Mouse (Mus musculus): ENCODE measurements around the gene Spaca7. TPM values are rescaled to one million over a fixed set of nuclear protein-coding genes. Genes with fewer than 3 reads are reported as not detected.
"Not testable (repeated sequence)": the region's sequence is repeated elsewhere in the genome, so short reads cannot be mapped to it uniquely, and the experiment has no call there.

Spaca7 gene
- total RNA-seq, 2 experiments from 2014 or later = not detected

- ATAC-seq (replicated peaks; ENCODE audit: poor library complexity, severe bottlenecking) = peak; percentile 86
Observed at GRCm38 (mm10) chr8:12607223-12607622, 34.4 kb downstream of the Spaca7 start.

DNA sequence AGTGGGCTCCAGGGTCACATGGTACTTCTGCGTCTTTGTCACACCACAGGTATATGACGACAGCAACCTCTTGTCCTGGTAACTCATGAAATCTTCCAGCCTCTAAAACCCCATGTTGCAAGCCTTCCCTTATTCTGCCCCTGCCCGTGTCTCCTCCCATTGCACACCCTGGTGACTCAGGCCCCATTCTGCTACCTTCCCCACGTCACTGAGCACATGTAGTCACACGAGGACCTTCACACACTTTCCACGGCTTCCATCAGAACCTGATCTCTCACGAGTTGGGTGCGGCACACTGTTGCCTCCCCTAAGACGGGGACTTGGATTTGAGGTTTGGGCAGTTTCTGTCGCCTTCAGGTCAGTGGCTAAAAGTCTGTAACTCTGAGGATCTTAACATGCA is 36.0 kb downstream of the Spaca7 start:
- no peak for ATAC-seq (replicated peaks; ENCODE audit: poor library complexity, severe bottlenecking)

- ATAC-seq (replicated peaks; ENCODE audit: poor library complexity, severe bottlenecking) = no peak
Observed at GRCm38 (mm10) chr8:12609752-12610449, 37.1 kb downstream of the Spaca7 start.

GRCm38 (mm10) chr8:12613201-12613600 is 40.4 kb downstream of the Spaca7 start:
- no peak for ATAC-seq (replicated peaks; ENCODE audit: poor library complexity, severe bottlenecking)

DNA sequence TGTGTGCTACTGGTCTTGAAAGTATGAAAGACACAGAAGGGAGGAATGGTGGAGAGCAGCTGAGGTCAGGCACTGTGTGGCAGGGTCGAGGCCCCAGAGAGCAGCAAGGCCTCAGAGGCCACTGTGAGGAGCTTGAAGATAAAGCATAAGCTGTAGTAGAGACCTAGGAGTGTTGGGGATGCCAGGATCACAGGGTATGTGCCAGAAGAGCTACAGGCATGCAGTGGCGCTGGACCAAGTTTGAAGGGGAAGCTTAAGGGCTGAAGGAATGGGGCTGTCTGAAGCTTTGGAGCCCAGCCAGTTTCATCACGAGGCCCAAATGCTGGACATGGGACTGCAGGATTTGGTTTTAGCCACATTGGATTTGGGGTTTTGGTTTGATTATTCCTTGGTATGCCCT is 44.5 kb downstream of the Spaca7 start:
- not testable (repeated sequence) for ATAC-seq (replicated peaks; ENCODE audit: poor library complexity, severe bottlenecking)

DNA sequence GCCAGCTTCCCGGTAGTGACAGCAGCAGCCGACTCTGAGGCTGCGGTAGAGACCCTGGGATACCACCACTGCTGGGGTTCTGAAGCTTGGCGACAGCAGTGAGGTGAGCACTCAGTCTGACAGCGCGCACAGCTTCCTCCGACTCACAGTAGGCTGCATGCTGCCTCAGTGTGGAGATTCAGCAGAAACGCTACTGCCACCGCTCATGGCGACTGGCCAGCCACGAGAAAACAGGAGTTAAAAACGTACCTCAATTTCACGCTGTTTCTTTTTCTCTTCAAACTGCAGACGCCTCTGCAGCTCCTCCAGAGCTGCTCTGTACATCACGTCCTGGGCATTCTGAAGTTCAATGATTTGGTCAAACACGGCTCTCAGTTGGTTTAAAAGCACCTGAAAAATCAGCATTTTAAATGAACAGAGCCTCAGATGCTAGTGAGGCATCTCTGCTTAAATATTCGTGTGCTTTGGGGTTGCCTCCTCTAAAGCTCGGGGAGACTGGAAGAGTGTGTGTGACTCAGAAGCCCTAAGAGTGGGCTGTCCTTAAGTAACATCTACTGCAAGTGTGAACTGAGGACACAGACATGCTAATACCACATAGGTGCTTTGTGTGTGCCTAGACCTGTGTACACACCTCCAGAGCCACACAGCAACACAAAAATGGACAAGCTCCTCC is 48.9 kb downstream of the Spaca7 start:
- no peak for ATAC-seq (replicated peaks; ENCODE audit: poor library complexity, severe bottlenecking)

DNA sequence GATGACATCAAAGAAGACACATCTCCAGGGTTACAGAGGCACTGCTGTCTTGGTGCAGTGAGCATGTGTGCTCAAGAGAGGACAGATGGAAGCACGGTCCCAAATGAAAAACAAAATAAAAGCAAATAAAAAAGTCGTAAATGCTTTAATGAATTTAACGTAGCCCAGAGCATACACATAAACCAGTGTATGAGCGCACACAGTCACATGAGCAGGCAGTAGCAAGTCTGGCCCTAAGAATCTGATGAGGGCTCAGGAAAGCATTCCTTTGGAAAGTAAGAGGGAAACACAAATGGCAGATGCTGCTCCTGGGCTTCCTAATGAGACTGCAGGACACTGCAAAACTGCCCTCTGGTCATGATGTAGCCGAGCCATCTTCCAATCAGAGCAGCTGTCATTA is 53.1 kb downstream of the Spaca7 start:
- no peak for ATAC-seq (replicated peaks; ENCODE audit: poor library complexity, severe bottlenecking)

DNA sequence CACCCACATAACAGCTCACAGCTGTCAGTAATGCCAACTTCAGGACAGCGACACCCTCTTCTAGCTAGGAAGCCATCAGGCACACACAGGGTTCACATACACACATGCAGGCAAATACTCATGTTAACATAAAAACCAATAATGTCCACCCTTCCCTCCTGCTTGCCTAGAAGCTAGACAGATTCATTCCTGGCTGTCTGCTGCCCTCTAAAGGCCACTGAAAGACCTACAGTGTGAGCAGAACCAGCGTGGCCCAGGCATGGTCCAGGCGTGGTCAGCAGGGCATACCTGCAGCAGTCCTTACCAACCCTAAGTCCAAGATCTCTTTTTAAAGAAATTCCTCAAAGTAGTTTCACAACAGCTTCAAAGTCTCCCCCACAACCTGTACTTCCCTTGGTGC is 56.2 kb downstream of the Spaca7 start:
- ATAC-seq (replicated peaks; ENCODE audit: poor library complexity, severe bottlenecking) = peak; percentile 58

- ATAC-seq (replicated peaks; ENCODE audit: poor library complexity, severe bottlenecking) = no peak
Observed at GRCm38 (mm10) chr8:12635366-12635765, 62.5 kb downstream of the Spaca7 start.

DNA sequence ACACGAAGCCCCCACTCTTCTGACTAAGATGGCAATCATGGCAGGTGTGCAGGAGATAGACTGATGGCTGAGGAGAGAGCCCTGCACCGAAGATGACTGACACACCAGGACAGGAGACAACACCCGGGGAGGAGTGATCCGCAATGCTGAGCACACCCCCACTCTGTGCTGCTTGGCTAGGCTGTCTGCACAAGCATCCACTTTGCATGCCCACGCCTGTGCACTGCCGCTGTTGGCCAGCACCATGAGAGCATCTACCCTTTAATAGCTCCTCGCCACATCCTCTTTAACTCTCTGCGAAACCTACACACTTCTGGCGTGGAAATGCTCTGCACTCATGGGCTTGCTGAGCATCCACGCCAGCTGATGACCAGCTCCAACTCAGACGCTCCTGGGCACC is 65.6 kb downstream of the Spaca7 start:
- ATAC-seq (replicated peaks; ENCODE audit: poor library complexity, severe bottlenecking) = no peak

GRCm38 (mm10) chr8:12641527-12641926 is 68.7 kb downstream of the Spaca7 start:
- ATAC-seq (replicated peaks; ENCODE audit: poor library complexity, severe bottlenecking) = no peak

DNA sequence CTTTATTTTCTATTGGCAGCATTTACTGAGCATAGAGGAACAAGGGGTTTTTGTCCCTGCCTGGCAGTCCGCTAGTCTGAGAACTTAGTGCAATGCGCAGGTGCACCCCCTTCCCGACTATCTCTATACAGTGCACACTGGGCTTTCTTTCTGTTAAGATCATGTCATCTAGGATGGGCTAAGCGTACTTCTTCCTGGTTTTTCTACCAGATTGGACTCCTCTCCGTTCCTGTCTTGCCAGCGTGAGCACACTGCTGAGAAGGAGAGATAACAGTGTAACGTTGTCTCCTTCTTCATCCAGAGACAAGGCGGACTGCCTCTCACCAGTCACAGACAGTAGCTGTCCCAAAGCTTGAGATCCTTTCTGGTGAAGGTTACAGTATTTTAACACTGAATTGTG is 71.5 kb downstream of the Spaca7 start:
- no peak for ATAC-seq (replicated peaks; ENCODE audit: poor library complexity, severe bottlenecking)

- ATAC-seq (replicated peaks; ENCODE audit: poor library complexity, severe bottlenecking) = no peak
Observed at GRCm38 (mm10) chr8:12644894-12645293, 72.1 kb downstream of the Spaca7 start.

- ATAC-seq (replicated peaks; ENCODE audit: poor library complexity, severe bottlenecking) = no peak
Observed at GRCm38 (mm10) chr8:12646536-12646935, 73.7 kb downstream of the Spaca7 start.

GRCm38 (mm10) chr8:12648951-12649350 is 76.1 kb downstream of the Spaca7 start:
- ATAC-seq (replicated peaks; ENCODE audit: poor library complexity, severe bottlenecking) = no peak

Other genes starting within 250 kb of the Spaca7 start
- gene Sox1, start 177.7 kb upstream of the Spaca7 start, total RNA-seq (2014; fragmentation: Nextera tagmentation) = not detected in 2 replicates
- gene Sox1, start 177.7 kb upstream of the Spaca7 start, total RNA-seq (2017) = not detected in 2 replicates
- 45.7 and 62.5 TPM in 2 replicates for gene Tubgcp3, start 99.2 kb downstream of the Spaca7 start, total RNA-seq (2014; fragmentation: Nextera tagmentation)
- gene Tubgcp3, start 99.2 kb downstream of the Spaca7 start, total RNA-seq (2017) = 51.3 and 53.6 TPM in 2 replicates
- 19.8 and 22.8 TPM in 2 replicates for gene Atp11a, start 184.0 kb downstream of the Spaca7 start, total RNA-seq (2014; fragmentation: Nextera tagmentation)
- gene Atp11a, start 184.0 kb downstream of the Spaca7 start, total RNA-seq (2017) = 14.3 and 18.7 TPM in 2 replicates

All from granulocyte monocyte progenitor cell, adult 5-6 weeks (primary cell).